Mouse (Mus musculus) hindbrain, postnatal 0 days (tissue): ENCODE data around the gene Pcmt1. TPM values are rescaled to one million over a fixed set of nuclear protein-coding genes. Genes with fewer than 3 reads are reported as not detected.

Source experiments
- ATAC-seq: fragments of 200-750 bp; cut with Nextera tagmentation; 2 replicates; pipeline ENCODE4 v1.8.0; 2017; ENCODE audit warnings: mild to moderate bottlenecking, moderate TSS enrichment, moderate library complexity
- DNase-seq: peaks from one replicate; pipeline ENCODE4 v3.0.0-alpha.2; 2015; ENCODE audit warnings: low spot score
- H3K27ac ChIP-seq: fragments of 300-500 bp; sonication (generic); 2 replicates; pipeline ENCODE4 v1.5.1; 2014; ENCODE audit warnings: mild to moderate bottlenecking
- H3K27me3 ChIP-seq: fragments of 300-500 bp; sonication (generic); 2 replicates; pipeline ENCODE4 v1.6.1; 2014; ENCODE audit warnings: low read length, mixed read lengths; ENCODE audit not compliant: insufficient read depth
- H3K36me3 ChIP-seq: fragments of 300-500 bp; sonication (generic); 2 replicates; pipeline ENCODE4 v1.6.1; 2014; ENCODE audit warnings: low read length, mixed read lengths; ENCODE audit not compliant: insufficient read depth
- H3K4me1 ChIP-seq: fragments of 300-500 bp; sonication (generic); 2 replicates; pipeline ENCODE4 v1.6.1; 2014; ENCODE audit warnings: antibody characterized with exemption, low read length, mixed read lengths; ENCODE audit not compliant: insufficient read depth
- H3K4me2 ChIP-seq: fragments of 300-500 bp; sonication (generic); 2 replicates; pipeline ENCODE4 v1.6.1; 2014; ENCODE audit warnings: low read depth, mild to moderate bottlenecking, low read length, moderate library complexity, mixed read lengths
- H3K4me3 ChIP-seq: fragments of 300-500 bp; sonication (generic); 2 replicates; pipeline ENCODE4 v1.5.1; 2014; ENCODE audit warnings: low read length
- H3K9ac ChIP-seq: fragments of 300-500 bp; sonication (generic); replicated peaks from 2 replicates; pipeline ENCODE4 v1.6.1; 2014; ENCODE audit warnings: mild to moderate bottlenecking, low read length, moderate library complexity, mixed read lengths
- H3K9me3 ChIP-seq: fragments of 300-500 bp; sonication (generic); 2 replicates; pipeline ENCODE4 v1.6.1; 2016; ENCODE audit warnings: low read length, mixed read lengths
- CTCF ChIP-seq: IDR thresholded peaks from 2 replicates; pipeline ENCODE4 v1.5.1; 2016; ENCODE audit warnings: antibody characterized with exemption, control low read depth, low read depth
- WGBS: fragments of 180-500 bp; shearing (Covaris S2); extraction: QIAGEN DNeasy Blood & Tissue Kit; methylation state at CpG from one replicate; pipeline ENCODE4 v1.1.7; 2014; 5-methylcytosine and 5-hydroxymethylcytosine counted together
- polyA plus RNA-seq: library from polyadenylated mRNA; unstranded; fragments of >200 nt; fragmentation: Nextera tagmentation; extraction: Ambion mirVana; gene quantifications from 2 replicates; pipeline ENCODE4 v1.2.1, GENCODE M21; 2015
- total RNA-seq: library from RNA; depleted of rRNA; stranded (reverse); fragments of >200 nt; gene quantifications from 2 replicates; pipeline ENCODE4 v1.2.3, GENCODE M21; 2014

Pcmt1 gene
- total and polyA plus RNA-seq, 2 experiments from 2014 or later: 65.7 to 202 TPM

DNA sequence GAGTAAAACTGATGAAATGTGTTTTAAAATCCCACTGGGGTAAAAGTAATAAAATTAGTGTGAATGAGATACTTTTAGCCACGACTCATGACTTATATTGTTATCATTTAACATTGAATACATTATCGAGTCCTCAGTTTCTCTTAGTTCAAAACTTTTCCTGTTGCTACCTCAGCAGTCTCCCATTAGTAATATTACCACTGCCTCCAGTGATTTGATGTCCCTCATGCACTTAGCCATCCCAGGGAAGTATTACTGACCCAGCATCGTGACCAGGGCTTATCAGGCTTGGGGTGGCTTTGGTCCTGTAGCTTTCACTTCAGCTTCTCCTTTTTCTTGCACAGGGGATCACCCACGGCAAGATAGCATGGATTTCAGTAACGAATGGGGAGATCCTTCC lies 29.2 kb upstream of the Pcmt1 start:
- ATAC-seq: no peak
- Histone ChIP-seq H3K9ac (no peak overlapping the region), H3K27me3 (no peaks in the 10 kb centered on the region)

DNA sequence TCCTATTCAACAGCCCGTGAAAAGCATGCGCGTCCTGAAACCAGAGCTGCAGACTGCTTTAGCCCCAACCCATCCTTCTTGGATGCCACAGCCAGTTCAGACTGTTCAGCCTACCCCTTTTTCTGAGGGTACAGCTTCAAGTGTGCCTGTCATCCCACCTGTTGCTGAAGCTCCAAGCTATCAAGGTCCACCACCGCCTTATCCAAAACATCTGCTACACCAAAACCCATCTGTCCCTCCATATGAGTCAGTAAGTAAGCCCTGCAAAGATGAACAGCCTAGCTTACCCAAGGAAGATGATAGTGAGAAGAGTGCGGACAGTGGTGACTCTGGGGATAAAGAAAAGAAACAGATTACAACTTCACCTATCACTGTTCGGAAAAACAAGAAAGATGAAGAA lies 21.6 kb upstream of the Pcmt1 start:
- Histone ChIP-seq H3K4me1 (no peaks in the 10 kb centered on the region), H3K27me3 (no peaks in the 10 kb centered on the region), H3K4me2 (no peak overlapping the region), H3K9ac (no peak overlapping the region), H3K4me3 (no peak overlapping the region), H3K9me3 (no peaks in the 10 kb centered on the region), H3K27ac (no peak overlapping the region), H3K36me3 (peaks cover 61% of the 10 kb centered on the region)
- TF ChIP-seq CTCF: no peak
- ATAC-seq (no peak), DNase-seq (no peak)
- WGBS: 97% methylated on average over 6 of the region's 6 CpGs

More for the DNA sequence above, 29.2 kb upstream of the Pcmt1 start:
- Histone ChIP-seq H3K4me1 (no peaks in the 10 kb centered on the region), H3K9me3 (no peaks in the 10 kb centered on the region), H3K27ac (no peak overlapping the region), H3K36me3 (peaks cover 45% of the 10 kb centered on the region), H3K4me3 (no peak overlapping the region), H3K4me2 (no peak overlapping the region)
- WGBS: 91% methylated on average over 5 of the region's 5 CpGs
- no peak for TF ChIP-seq CTCF
- DNase-seq: no peak

DNA sequence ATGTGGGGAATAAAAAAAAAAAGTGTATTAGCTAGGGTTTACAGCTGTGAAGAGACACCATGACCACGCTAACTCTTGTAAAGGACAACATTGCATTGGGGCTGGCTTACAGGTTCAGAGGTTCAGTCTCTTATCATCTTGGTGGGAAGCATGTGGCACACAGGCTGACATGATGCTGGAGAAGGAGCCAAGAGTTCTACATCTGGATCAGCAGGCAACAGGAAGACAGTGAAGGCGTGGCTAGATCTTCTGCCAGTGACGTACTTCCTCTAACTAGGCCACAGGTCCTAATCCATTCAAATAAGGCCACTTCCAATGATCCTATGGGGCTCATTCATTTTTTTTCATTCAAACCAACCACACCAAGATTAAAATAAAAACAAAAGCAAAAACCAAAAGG lies 19.2 kb upstream of the Pcmt1 start:
- Histone ChIP-seq H3K36me3 (peaks cover 48% of the 10 kb centered on the region), H3K4me1 (no peaks in the 10 kb centered on the region), H3K9me3 (no peaks in the 10 kb centered on the region), H3K27me3 (no peaks in the 10 kb centered on the region), H3K4me3 (no peak overlapping the region), H3K4me2 (no peak overlapping the region), H3K9ac (no peak overlapping the region), H3K27ac (no peak overlapping the region)
- ATAC-seq (no peak), DNase-seq (no peak)
- WGBS: 91% methylated on average over 3 of the region's 3 CpGs
- TF ChIP-seq CTCF: no peak

DNA sequence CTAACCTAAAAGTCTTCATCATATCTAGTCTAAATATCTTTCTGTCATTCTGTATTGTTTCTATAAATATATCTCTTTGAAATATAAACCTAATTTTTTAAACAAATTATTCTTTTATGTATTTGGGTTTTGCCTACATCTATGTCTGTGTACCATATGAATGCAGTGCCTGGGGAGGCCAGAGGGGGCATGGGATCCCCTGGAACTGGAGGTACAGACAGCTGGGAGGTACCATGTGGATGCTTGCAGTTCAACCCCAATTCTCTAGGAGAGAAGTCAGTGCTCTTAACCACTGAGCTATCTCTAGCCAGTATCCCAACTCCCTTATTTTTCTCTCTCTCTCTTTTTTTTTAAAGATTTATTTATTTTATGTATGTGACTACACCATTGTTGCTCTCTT lies 14.3 kb upstream of the Pcmt1 start:
- DNase-seq (no peak), ATAC-seq (no peak)
- no peak for TF ChIP-seq CTCF
- Histone ChIP-seq H3K9ac (no peak overlapping the region), H3K27ac (no peak overlapping the region), H3K36me3 (peaks cover 46% of the 10 kb centered on the region), H3K4me3 (no peak overlapping the region), H3K9me3 (no peaks in the 10 kb centered on the region), H3K4me1 (no peaks in the 10 kb centered on the region), H3K27me3 (no peaks in the 10 kb centered on the region), H3K4me2 (no peak overlapping the region)

DNA sequence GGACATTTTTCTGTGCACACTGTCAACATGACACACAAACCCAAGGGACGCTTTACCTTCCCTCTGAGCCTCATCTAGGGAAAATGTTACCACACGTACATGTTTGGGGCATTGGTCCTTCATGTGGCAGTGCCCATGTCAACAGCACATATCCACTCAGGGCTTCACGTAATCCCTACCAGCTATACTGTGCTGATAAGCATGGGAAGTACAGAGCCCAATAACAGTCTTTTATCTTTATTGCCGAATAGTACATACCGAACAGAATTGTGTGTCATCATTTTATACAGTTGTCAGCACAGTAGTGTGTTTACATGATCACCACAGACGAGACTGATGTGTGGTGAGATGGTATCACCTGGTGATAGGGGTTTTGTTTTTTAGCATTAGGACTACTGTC lies 6.0 kb upstream of the Pcmt1 start:
- Histone ChIP-seq H3K27ac (no peak overlapping the region), H3K27me3 (no peaks in the 10 kb centered on the region), H3K9ac (no peak overlapping the region), H3K36me3 (peaks cover 10% of the 10 kb centered on the region; the same call in 1 of the 2 replicates), H3K4me2 (no peak overlapping the region), H3K4me3 (no peak overlapping the region), H3K9me3 (no peaks in the 10 kb centered on the region), H3K4me1 (peaks cover 10% of the 10 kb centered on the region; the same call in 1 of the 2 replicates)
- ATAC-seq (no peak), DNase-seq (no peak)
- TF ChIP-seq CTCF: no peak
- WGBS: 93% methylated on average over 6 of the region's 6 CpGs

DNA sequence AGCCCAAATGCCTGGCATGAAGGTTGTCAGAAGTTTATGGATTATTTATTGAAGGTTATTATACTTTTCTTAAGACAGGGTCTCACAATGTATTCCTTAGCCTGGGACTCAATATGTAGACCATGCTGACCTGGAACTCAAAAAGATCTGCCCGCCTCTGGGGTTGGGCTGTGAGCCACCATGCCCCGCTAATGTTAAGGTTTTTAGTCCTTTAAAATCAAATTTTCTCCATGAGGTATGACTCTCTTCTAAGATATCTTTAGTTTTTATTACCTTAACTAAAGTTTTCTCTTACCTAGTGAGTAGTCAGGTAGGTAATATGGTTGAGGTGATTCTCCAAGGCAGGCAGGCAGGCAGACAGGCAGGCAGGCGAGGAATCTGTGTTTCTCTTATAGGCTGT lies 1.3 kb upstream of the Pcmt1 start:
- no peak for TF ChIP-seq CTCF
- H3K4me3 ChIP-seq: peak overlapping the region; percentile 95
- H3K4me1 ChIP-seq: peaks cover 19% of the 10 kb centered on the region
- DNase-seq (no peak), ATAC-seq (no peak)
- H3K4me2 ChIP-seq: peak overlapping the region; percentile 86
- peak overlapping the region; percentile 99; the same call in 1 of the 2 replicates for H3K27ac ChIP-seq
- WGBS: 62% methylated on average over 3 of the region's 3 CpGs
- H3K36me3 ChIP-seq: 0 out of 2 replicates have a peak, but pooled peaks cover 10% of the 10 kb centered on the region
- H3K9ac ChIP-seq: peak overlapping the region; percentile 100
- H3K27me3 ChIP-seq: no peaks in the 10 kb centered on the region
- no peaks in the 10 kb centered on the region for H3K9me3 ChIP-seq

DNA sequence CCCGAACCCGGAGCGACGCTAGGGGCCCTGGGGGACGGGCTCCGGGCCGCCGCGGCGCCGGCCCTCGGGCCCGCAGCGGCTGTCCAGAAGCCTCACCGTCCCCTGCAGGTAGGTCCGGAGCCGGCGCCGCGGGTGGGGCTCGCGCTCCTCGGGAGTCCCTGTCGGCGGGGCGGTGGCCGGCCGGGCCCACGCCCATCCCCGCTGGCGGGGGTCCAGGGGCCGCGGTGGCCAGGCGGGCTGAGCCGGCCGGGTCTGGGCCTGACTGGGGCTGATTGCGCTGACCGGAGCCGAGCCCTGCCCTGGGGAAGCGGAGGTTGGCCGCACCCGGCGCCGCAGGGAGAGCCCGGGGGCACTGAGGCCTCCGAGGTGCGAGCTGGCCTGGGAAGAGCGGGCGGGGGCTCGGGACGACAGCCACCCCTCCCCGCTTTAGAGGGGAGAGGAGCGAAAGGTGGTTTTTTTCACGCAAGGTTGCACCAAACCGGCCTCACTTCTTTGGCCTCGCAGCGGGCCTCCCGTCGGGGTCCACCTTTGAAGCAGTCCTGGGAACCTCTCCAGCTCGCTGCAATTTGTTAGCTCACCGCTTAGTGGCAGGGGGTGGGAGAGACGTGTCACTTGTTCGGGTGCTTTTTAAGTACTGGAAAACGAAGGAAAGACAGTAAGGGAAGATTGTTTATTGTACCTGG lies 548 bp upstream of the Pcmt1 start:
- WGBS: 1% methylated on average over 54 of the region's 64 CpGs
- peak; percentile 87 for ATAC-seq
- H3K4me3 ChIP-seq: peak overlapping the region; percentile 95
- H3K4me1 ChIP-seq: peaks cover 19% of the 10 kb centered on the region
- H3K9me3 ChIP-seq: no peaks in the 10 kb centered on the region
- peak; percentile 80 for DNase-seq
- H3K4me2 ChIP-seq: peak overlapping the region; percentile 86
- peak overlapping the region; percentile 99 for H3K27ac ChIP-seq
- H3K36me3 ChIP-seq: peaks cover 12% of the 10 kb centered on the region; the same call in 1 of the 2 replicates
- no peaks in the 10 kb centered on the region for H3K27me3 ChIP-seq
- H3K9ac ChIP-seq: peak overlapping the region; percentile 100
- peak; percentile 59 for TF ChIP-seq CTCF
